Mouse (Mus musculus) retina, postnatal 1 day (tissue): ENCODE data around the gene Rubcn.
A peak's percentile ranks its signal among the peaks of the same experiment; 100 is the strongest.
"Not testable (repeated sequence)": the region's sequence is repeated elsewhere in the genome, so short reads cannot be mapped to it uniquely, and the experiment has no call there.

Experiments
- DNase-seq: peaks from one replicate; pipeline ENCODE4 v3.0.0-alpha.2; 2012

The Rubcn gene

DNA sequence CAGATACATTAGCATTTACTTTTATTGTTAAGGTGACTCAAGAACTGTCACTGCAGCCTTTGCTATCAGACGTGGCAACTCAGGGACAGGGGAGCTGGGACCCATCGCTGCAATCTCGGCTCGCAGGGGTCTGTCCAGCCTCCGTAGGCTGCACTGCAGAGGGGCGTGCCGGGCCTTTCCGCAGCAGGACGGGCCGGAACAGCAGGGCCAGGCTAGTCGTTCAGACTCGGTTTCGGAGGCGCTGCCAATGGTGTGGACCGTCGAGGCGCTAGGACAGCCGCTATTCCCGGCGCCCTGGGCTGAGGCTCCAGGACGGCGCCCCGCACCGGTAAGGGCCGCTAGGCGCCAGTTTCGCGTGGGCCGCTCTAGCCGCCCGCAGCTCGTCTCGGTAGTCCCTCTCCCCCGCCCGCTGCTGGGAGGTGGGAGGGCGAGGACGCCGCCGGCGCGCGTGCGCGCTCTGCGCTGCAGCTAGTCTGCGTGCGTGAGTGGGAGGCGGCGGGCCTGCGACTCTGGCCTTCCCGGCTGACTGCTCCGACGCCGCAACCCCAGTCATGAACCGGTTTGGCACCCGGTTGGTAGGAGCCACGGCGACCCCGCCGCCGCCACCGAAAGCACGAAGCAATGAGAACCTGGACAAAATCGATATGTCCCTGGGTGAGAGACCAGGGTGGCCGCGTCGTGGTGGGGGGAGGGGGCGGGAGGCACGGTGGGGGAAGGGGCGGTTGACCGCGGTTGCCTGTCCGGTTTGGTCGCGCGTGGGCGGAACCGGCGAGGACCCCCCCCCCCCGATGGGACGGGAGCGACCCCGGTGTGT is at the start of gene Rubcn, which contains the start of gene Fyttd1:
Gene Rubcn, minus strand, starts transcription at position 424 of the 814 bp plus-strand sequence.
Gene Fyttd1, plus strand, starts transcription at position 158 of the 814 bp plus-strand sequence.
- peak; percentile 98 for DNase-seq

DNA sequence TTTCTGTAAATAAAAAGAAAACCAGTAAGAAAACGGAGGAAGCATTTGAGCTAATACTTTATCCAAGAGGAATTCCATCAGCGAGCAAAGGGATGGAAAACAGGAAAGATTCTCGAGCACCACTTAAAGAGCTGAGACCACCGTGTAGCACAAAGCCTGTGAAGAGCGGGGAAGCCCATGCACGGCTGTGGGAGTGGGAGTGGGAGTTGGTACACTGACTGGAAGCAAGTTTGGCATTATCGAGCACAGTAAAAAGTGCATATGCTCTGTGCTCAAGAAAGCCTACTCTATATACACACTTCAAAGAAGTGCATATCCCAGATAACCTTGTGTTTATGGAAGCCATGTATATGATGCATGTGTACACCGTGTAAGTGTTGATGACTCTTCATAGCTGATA is 49.5 kb upstream of the Rubcn start:
- DNase-seq: no peak

DNA sequence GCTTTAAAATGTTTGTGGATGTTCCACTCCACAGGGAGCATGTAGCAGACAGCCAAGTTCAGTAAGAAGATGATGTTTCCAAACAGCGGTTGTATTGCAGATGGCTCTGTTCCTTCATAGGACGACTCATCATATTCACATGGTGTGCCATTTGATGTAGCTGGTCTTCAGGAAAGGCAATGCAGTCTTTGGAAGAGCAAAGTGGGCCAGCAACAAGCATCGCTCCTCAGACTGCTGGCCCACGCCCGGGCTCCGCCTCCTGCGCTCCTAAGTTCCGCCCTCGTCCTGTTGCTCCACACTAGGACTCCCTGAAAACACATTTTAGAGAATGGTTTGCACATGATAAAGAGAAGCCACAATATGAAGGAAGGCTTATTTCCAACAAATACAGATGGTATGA is 49.1 kb upstream of the Rubcn start:
- DNase-seq: not testable (repeated sequence)

DNA sequence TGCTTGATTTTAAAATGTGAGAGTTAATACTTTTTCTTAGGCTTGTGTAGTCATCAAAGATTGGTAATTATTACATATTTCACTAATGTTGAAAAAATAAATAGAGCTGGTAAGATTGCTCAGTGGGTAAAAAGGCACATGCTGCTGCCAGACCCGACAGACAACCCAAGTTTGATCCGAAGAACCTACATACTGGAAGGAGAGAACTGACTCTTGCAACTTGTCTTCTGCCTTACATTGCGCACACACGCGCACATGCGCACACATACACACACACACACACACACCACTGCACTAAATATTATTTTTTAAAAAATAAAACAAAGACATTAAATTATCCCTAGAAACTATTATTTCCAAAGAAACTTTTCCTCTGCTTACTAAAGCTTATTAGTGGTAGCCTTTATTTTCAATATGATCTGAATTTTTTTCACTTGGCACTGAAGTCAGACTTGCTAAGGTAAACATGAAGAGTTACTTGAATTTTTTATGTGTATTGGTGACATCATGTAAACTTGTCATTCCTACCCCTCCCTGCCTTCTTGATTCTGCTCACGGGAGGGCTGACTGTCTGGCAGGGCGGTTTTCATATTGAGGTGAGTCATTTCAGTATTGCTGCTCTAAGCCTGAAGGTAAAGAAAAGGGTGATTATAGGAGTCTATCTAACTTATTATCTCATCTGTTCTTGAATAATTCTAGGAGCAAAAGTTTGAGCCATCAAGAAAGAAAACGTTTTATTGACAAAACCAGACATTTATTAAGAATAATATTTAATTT is 37.9 kb upstream of the Rubcn start:
- no peak for DNase-seq

DNA sequence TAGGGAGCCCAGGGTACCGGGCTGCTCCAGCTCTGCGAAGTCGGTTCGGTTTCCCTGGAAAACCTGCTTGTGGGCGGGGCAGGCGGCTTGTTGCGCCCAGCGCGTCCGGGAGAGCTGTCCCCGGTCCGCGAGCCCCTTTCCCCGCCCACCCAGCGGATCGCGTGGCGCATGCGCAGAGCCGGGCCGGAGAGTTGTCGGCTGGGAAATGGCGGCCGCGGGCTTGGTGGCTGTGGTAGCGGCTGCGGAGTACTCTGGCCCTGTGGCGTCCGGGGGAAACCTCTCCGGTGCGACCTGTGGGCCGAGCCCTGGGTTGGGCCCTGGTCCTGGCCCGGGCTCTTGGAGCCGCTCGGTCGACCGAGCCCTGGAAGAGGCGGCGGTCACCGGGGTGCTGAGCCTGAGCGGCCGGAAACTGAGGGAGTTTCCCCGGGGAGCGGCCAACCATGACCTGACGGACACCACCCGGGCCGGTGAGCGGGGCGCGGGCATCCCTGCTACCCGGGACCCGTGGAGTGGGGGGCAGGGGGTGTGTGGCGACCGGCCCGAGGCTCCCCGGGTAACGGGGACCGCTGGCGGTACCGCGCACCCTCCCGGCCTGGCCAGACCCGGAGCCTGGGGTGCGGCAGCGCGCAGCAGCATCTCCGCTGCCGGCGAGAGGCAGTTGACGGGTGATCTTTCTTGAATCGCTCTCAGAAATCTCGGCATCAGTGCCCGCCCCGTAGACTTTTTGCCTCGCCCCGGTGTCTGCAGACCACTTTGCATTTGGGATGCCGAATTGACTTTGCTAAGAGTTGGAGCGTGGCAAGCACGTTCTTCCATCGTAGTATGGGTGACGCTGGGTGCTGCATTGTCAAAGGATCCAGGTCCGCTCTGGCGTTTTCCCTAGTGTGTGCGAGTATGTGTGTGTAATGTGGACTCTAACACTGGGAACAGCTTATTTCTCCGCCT is 36.6 kb upstream of the Rubcn start, which contains the start of gene Lrch3:
Gene Lrch3, plus strand, starts transcription at position 164 of the 945 bp plus-strand sequence.
- DNase-seq: peak; percentile 95

DNA sequence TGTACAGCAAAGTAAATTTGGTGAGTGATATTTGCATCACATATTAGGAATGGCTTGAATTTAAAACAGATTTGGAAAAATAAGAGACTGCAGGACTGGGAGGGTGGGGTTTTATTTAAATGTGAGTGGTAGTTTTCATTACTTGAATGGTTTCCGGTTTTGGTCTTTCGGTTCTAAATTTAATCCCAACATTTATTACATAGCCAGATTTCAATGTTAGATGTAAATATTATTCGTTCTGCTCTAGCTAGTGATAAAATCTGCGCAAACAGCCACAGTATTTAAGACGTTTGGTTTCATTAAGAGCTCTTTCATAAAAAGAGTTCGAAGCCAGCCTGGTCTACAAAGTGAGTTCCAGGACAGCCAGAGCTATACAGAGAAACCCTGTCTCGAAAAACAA is 35.6 kb upstream of the Rubcn start:
- no peak for DNase-seq

DNA sequence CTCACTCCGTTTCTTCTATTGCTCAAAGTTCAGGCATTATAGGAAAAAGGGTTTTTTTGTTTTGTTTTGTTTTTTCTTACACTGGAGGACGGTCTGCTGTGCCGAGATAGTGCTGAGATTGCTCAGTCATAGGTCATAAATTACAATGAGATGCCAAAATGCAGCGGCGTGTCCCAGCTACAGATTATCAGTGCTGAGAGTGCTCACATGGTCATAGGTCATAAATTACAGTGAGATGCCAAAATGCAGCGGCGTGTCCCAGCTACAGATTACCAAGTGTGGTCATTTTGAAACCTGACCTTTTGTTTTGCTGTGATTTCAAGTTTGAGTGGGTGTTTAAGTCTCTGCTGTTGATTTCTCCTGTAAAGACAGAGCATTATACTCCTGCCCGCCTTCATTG is 29.2 kb upstream of the Rubcn start:
- DNase-seq: no peak

DNA sequence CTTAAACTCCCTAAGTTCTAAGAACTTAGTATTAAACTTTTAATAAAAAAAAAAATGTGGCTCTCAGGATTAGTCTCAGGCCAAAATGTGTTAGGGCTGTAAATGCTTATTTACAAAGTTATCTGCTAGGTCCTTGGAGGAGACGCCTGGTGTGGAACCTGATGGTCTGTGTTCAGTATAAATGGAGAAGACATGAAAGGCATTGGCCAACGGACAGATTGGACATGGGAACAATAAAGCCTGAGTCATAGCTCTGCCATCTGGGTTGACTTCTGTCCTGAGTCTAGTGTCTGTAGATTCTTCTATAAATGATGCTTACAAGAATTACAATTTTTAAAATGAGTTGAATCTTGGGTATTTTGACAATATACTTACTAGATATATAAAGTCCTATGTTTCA is 28.6 kb upstream of the Rubcn start:
- DNase-seq: no peak

DNA sequence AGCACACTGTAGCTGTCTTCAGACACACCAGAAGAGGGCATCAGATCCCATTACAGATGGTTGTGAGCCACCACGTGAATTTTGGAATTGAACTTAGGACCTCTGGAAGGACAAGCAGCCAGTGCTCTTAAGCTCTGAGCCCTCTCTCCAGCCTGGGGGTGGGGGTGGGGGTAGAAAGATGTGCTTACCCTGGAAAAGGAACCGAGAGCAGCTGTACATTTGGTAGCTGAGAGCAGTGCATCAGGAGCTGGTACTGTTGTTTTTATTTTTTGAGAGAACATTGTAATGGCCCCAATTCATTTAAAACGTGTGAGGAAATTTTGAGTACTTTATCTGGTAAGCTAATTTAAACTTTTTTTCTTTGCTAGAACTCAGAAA is 24.5 kb upstream of the Rubcn start:
- DNase-seq: no peak

DNA sequence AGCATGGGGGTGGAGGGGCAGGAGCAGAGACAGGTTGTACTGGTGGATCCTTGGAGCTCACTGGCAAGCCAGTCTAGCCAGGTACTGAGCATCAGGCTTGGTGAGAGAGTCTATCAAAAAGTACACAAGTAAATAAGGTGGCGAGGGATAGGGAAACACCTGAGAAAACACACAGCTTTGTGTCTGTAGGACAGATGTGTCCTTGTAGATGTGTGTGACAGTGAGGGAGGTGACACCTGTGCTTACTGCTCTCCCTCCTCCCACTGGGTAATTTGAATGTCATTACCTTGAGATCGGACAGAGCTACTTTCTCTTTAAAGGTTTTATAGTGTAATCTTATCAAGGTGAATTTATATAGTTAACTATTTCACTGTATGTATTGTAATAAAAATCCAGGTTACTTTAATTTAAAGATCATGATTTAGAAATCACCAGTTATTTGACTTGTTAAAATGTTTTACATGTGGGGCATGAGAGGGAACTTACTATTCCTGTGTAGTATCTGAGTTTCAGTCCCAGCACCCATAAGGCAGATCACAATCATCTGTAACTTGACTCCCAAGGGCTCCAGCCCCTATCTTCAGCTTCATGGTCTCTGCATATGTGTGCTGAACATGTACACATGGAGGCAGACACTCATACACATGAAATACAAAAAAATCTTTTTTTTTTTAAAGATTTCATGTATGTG is 23.9 kb upstream of the Rubcn start:
- DNase-seq: no peak

DNA sequence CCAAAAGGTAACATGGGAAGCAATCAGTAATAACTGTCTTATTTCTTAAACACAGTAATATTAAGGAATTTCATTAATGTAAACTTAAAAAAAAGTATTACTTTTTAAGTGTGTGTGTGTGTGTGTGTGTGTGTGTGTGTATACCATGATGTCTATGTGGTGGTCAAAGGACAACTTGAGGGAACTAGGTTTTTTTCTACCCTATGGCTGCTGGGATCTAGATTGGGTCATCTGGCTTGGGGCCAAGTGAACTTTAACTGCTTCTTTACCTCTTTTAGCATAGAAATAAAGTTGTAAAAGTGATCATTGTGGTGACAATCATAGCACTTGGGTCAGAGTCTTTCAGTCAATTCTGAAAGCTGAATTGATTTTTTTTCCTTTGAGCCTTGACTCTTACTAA is 18.6 kb upstream of the Rubcn start:
- DNase-seq: no peak

DNA sequence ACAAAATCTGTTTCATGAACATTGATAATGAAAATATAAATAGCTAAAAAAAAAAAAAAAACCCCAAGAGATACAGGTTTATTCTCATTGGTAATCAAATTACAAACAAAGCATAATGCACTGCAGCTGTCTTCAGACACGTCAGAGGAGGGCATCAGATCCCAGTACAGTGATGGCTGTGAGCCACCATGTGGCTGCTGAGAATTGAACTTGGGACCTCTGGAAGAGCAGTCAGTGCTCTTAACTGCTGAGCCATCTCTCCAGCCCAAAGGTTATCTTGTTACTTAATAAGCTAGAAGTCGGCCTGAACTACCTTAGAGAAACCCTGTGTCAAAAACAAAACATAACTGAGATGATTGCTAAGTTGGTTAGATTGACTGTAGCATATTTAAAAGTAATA is 12.3 kb upstream of the Rubcn start:
- no peak for DNase-seq

DNA sequence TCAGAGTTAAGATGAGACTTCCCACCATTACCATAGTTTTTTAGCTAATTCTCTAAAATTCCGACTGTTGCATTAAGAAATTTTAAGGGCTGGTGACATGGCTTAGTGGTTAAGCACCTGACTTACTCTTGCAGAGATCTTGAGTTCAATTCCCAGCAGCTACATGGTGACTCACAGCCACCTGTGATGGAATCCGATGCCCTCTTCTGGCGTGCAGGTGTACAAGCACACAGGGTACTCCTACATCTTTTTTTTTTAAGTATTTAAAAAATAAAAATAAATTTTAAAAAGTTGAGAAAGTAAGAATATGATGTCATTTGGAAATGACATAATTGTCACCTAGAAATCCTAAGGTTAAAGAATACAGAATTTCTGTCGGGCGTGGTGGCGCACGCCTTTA is 10.4 kb upstream of the Rubcn start:
- DNase-seq: no peak

DNA sequence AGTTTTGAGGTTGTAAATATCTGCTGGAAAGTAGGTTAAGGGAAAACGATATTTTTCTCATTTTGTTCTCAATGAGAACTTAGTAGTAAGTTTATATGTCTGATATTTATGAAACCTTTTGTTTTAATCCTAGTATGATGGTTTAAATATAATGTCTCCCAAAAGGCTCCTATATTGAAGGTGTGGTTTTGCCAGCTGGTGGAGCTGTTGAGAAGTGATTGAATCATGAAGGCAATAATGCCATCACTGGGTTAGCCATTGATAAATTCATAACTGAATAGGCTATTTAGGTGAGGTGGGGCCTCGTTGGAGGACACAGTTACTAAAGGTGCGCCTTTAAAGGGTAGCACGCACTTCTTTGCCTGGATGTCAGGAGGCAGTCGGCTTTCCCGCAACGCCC is 4.0 kb upstream of the Rubcn start:
- no peak for DNase-seq

DNA sequence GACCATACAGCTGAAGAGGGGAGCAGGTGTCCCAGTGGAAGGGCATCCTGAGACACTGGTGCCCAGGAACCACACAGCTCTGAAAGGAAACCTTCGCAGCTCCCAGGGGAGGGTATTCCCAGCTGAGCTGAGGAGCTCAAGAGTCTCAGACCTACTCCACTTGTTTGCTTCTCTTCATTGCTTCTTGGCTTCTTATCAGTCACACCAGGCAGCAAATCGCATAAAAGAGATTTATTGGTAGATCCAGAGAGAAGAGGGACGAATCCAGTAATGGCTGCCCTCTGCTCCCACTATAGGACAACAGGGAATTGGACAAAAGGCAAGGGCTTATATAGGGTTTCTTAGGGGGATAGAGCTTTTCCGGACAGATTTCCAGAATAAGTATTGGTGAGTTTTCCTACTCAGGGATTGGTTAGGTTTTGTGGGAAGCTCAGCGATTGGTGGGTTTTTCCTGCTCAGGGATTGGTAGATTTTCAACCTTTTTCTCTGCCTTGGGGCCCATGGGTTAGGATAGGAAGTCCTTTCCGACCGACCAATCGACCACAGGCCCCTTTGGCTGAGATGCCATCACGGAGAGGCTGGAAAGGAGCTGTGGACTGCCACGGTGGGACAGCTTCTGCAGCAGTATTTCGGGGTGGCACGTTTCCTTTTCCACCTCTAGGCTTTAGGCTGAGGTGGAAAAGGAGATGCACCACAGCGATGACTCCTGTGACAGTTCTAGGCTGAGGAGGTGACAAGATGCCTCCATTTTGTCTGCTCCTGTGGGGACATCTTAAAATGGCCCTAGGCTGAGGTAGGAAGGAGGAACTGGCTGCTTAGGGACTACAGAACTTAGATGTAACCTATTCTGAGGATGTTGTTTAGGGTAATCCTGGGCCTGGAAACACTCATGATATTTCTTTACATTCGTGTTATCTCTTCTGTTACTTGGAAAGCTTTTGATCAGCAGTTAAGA is 1.7 kb upstream of the Rubcn start:
- peak; percentile 16 for DNase-seq

DNA sequence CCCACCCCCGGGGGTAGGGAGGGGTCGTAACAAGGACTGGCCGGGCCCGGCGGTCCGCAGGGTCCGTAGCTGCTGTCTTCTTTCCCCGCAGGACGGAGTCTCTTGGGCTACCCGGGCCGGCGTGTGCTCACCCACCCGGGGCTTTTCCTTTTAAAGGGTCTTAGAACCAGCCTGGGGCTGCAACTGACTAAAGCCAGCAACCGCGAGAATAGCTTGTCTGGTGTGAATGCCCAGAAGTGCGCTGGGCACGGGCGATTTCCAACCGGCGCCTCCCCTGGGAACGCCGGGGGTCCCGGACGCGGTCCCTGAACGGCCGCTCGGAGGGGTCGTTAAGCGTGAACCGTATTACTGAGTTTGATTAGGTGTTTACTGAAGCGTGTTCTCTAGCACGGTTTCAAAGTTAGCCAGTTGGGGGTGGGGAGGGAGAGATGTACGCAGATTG is 612 bp upstream of the Rubcn start:
- DNase-seq: peak; percentile 55

DNA sequence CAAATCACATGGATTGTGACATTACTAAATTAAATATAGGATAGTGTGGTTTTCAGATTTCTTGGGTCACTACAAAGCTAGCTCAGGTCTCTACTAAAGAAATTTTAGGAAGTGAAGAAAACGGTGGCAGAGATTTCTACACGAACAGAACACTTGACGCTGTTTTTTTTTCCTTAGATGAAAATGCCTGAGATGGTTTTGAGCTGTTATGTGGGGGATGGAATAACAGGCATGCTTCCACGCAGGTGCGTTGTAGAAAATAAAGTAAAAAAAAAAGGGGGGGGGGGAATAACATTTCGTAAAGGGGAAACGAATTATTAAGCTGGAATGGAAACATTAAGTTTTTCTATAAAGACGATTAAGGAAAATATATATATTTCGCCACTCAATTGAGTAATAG is 735 bp downstream of the Rubcn start:
- no peak for DNase-seq

DNA sequence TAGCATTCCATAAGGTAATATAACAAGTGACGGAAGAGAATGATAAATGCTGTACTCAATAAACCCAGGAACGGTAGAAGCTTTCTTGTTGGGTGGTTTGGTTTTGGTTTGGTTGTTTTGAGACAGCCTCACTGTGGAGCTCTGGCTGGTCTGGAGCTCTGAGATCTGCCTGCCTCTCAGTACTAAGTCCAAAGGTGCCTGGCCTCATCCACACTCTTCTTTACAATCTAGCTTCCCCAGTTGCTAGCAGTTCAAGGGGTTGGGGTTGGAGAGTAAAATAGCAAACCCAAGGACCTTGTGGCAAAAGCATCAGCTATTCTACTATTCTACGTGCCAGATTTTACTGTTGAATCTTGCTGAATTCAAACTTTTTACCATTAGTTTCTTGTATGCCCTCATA is 1.7 kb downstream of the Rubcn start:
- no peak for DNase-seq

DNA sequence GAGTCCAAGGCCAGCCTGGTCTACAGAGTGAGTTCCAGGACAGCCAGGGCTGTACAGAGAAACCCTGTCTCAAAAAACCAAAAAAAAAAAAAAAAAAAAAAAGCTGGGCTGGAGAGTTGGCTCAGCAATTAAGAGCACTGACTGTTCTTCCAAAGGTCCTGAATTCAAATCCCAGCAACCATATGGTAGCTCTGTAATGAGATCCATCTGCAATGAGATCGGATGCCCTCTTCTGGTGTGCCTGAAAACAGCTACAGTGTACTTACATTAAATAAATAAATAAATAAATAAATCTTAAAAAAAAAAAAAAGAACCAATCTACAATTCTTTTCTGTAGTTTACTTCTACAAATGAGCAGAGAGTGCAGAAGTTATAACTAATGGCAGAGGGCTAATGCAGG is 2.3 kb downstream of the Rubcn start:
- not testable (repeated sequence) for DNase-seq

DNA sequence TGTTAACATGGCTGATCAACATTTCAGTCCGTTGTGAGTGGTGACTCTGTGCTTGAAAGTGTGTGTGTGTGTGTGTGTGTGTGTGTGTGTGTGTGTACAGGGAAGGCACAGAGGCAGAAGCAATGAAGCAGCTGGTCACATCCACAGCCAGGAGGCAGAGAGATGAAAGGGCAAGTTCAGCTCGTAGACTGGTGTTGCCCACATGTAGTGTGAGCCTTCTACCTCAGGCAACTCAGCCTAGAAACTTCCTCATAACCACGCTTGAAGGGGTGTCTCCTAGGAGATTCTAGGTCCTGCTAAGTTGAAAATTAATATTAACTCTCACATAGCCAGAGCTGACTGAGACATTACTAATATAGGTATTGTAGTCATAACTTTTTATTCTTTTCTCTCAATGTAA is 4.2 kb downstream of the Rubcn start:
- no peak for DNase-seq

DNA sequence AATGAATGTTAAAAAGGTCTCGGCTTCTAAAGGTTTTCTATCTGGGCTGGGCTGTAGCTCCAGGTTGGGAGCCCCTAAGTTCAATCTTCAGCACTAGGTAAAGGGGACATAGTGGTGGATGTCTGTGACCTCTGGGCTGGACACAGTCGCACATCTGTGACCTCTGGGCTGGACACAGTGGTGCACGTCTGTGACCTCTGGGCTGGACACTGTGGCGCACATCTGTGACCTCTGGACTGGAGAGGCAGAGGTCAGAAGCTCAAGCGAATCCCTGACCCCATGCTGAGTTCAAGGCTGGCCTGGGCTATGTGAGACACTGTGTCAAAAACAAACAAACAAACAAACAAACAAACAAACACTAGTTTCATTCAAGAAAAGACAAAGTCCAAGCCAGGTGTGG is 7.3 kb downstream of the Rubcn start:
- DNase-seq: no peak
